Mouse (Mus musculus): ENCODE results near the gene Dhx34. TPM values are rescaled to one million over a fixed set of nuclear protein-coding genes. Genes with fewer than 3 reads are reported as not detected.
"Not testable (repeated sequence)": the region's sequence is repeated elsewhere in the genome, so short reads cannot be mapped to it uniquely, and the experiment has no call there.

Gene Dhx34
- total and polyA plus RNA-seq, 2 experiments from 2014 or later: 6.1 to 19.8 TPM

DNA sequence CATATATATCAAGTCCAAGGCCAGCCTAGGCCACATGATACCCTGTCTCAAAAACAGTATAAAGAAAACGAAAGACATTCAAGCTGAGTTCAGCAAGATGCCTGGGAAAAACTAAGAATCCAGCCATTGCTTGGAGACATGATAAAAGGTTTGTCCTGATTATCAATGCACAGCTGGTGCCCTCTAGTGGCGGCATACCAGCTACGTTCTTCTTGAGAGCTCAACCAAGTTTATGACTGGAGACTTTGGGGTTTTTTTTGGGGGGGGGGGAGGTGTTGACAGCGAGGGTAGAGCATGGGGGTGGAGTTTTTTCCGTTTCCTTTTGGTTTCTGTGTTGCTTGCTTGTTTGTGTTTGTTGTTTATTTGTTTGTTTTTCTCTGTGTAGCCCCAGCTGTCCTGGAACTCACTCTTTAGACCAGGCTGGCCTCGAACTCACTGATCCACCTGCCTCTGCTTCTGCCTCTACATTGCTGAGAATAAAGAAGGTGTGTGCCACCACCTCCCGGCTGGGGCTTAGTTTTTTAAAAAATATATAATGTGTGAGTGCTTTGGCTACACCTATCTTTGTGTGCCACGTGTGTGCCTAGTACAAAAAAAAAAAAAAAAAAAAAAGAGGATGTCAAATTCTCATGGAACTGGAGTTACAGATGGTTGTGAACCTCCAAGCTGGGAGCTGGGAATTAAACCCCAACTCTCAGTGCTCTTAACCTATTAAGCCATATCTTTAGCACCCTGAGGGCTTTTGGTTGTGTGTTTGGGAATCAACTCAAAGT lies 41.4 kb upstream of the Dhx34 start:
- Histone ChIP-seq H3K9ac (replicated peaks; ENCODE audit: low read depth, low read length) (no peak overlapping the region), H3K36me3 (replicated peaks; ENCODE audit: control insufficient read depth, insufficient read depth, low read length) (no peaks in the 10 kb centered on the region), H3K27ac (ENCODE audit: low read depth) (no peak overlapping the region), H3K27me3 (ENCODE audit: control insufficient read depth, insufficient read depth, low read length) (no peaks in the 10 kb centered on the region), H3K4me2 (ENCODE audit: low read depth, low read length) (no peak overlapping the region), H3K4me1 (ENCODE audit: control insufficient read depth, insufficient read depth) (no peaks in the 10 kb centered on the region), H3K9me3 (replicated peaks; ENCODE audit: control insufficient read depth, low read length) (no peaks in the 10 kb centered on the region), H3K4me3 (ENCODE audit: low read depth, low read length) (no peak overlapping the region)
- whole genome bisulfite sequencing: 26% methylated on average over 8 of the region's 8 CpGs
- TF ChIP-seq EP300 (IDR thresholded peaks at IDR 0.05; ENCODE audit: low read depth) (no peak), CTCF (IDR thresholded peaks at IDR 0.05; ENCODE audit: low read depth) (peak; percentile 77)
- ATAC-seq (ENCODE audit: insufficient read depth, low read depth) (no peak), DNase-seq (ENCODE audit: low spot score) (peak; percentile 41)

GRCm38 (mm10) chr7:16261097-16261496 lies 39.3 kb upstream of the Dhx34 start:
- WGBS: 62% methylated on average over 1 of the region's 1 CpGs
- TF ChIP-seq CTCF (IDR thresholded peaks at IDR 0.05; ENCODE audit: low read depth): no peak
- TF ChIP-seq EP300 (IDR thresholded peaks at IDR 0.05; ENCODE audit: low read depth): no peak

GRCm38 (mm10) chr7:16259110-16259590 lies 37.3 kb upstream of the Dhx34 start, which contains the start of gene C5ar1:
TSS of gene C5ar1 (minus strand) at chr7:16259540.
- no peak within 1 kb of the TSS for H3K4me2 ChIP-seq (ENCODE audit: low read depth, low read length)
- no peaks in the 10 kb centered on the region for H3K4me1 ChIP-seq (ENCODE audit: control insufficient read depth, insufficient read depth)
- no peaks in the 10 kb centered on the region for H3K36me3 ChIP-seq (replicated peaks; ENCODE audit: control insufficient read depth, insufficient read depth, low read length)
- TF ChIP-seq EP300 (IDR thresholded peaks at IDR 0.05; ENCODE audit: low read depth) (no peak), CTCF (IDR thresholded peaks at IDR 0.05; ENCODE audit: low read depth) (no peak)
- no peak within 1 kb of the TSS for H3K9ac ChIP-seq (replicated peaks; ENCODE audit: low read depth, low read length)
- no peaks in the 10 kb centered on the region for H3K27me3 ChIP-seq (ENCODE audit: control insufficient read depth, insufficient read depth, low read length)
- no peaks in the 10 kb centered on the region for H3K9me3 ChIP-seq (replicated peaks; ENCODE audit: control insufficient read depth, low read length)
- 78% methylated on average over 5 of the region's 5 CpGs for WGBS
- no peak within 1 kb of the TSS for H3K27ac ChIP-seq (ENCODE audit: low read depth)
- no peak for DNase-seq (ENCODE audit: low spot score)
- ATAC-seq (ENCODE audit: insufficient read depth, low read depth): no peak
- H3K4me3 ChIP-seq (ENCODE audit: low read depth, low read length): no peak within 1 kb of the TSS

More at GRCm38 (mm10) chr7:16261097-16261496, 39.3 kb upstream of the Dhx34 start:
- Histone ChIP-seq H3K36me3 (replicated peaks; ENCODE audit: control insufficient read depth, insufficient read depth, low read length) (no peaks in the 10 kb centered on the region), H3K9ac (replicated peaks; ENCODE audit: low read depth, low read length) (no peak overlapping the region), H3K27me3 (ENCODE audit: control insufficient read depth, insufficient read depth, low read length) (no peaks in the 10 kb centered on the region), H3K4me3 (ENCODE audit: low read depth, low read length) (no peak overlapping the region), H3K9me3 (replicated peaks; ENCODE audit: control insufficient read depth, low read length) (no peaks in the 10 kb centered on the region), H3K4me2 (ENCODE audit: low read depth, low read length) (no peak overlapping the region), H3K4me1 (ENCODE audit: control insufficient read depth, insufficient read depth) (no peaks in the 10 kb centered on the region), H3K27ac (ENCODE audit: low read depth) (no peak overlapping the region)
- DNase-seq (ENCODE audit: low spot score): no peak
- ATAC-seq (ENCODE audit: insufficient read depth, low read depth): no peak

- TF ChIP-seq CTCF (IDR thresholded peaks at IDR 0.05; ENCODE audit: low read depth): no peak
- no peak for TF ChIP-seq EP300 (IDR thresholded peaks at IDR 0.05; ENCODE audit: low read depth)
- no peak overlapping the region for H3K4me2 ChIP-seq (ENCODE audit: low read depth, low read length)
- no peak overlapping the region for H3K27ac ChIP-seq (ENCODE audit: low read depth)
- ATAC-seq (ENCODE audit: insufficient read depth, low read depth): no peak
- H3K36me3 ChIP-seq (replicated peaks; ENCODE audit: control insufficient read depth, insufficient read depth, low read length): no peaks in the 10 kb centered on the region
- no peaks in the 10 kb centered on the region for H3K4me1 ChIP-seq (ENCODE audit: control insufficient read depth, insufficient read depth)
- H3K9ac ChIP-seq (replicated peaks; ENCODE audit: low read depth, low read length): no peak overlapping the region
- no peaks in the 10 kb centered on the region for H3K27me3 ChIP-seq (ENCODE audit: control insufficient read depth, insufficient read depth, low read length)
- no peak for DNase-seq (ENCODE audit: low spot score)
- H3K9me3 ChIP-seq (replicated peaks; ENCODE audit: control insufficient read depth, low read length): no peaks in the 10 kb centered on the region
- H3K4me3 ChIP-seq (ENCODE audit: low read depth, low read length): no peak overlapping the region
- WGBS: 78% methylated on average over 11 of the region's 11 CpGs
Measured at GRCm38 (mm10) chr7:16257830-16258229, 36.0 kb upstream of the Dhx34 start.

DNA sequence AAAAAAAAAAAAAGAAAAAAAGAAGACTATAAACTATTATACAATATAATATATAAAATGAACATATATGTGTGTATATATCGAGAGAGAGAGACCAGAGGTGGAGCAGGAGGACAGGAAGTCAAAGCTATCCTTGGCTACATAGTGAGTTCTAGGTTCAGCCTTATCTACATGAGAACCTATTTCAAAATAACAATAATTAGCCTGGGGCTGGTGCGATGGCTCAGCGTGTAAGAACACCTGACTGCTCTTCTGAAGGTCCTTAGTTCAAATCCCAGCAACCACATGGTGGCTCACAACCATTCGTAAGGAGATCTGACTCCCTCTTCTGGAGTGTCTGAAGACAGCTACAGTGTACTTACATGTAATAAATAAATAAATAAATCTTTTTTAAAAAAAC lies 34.1 kb upstream of the Dhx34 start:
- not testable (repeated sequence) for H3K9me3 ChIP-seq (replicated peaks; ENCODE audit: control insufficient read depth, low read length); ATAC-seq (ENCODE audit: insufficient read depth, low read depth); H3K27me3 ChIP-seq (ENCODE audit: control insufficient read depth, insufficient read depth, low read length); H3K27ac ChIP-seq (ENCODE audit: low read depth); DNase-seq (ENCODE audit: low spot score); H3K9ac ChIP-seq (replicated peaks; ENCODE audit: low read depth, low read length); H3K4me3 ChIP-seq (ENCODE audit: low read depth, low read length); H3K4me1 ChIP-seq (ENCODE audit: control insufficient read depth, insufficient read depth); H3K4me2 ChIP-seq (ENCODE audit: low read depth, low read length); H3K36me3 ChIP-seq (replicated peaks; ENCODE audit: control insufficient read depth, insufficient read depth, low read length)
- WGBS: 69% methylated on average over 4 of the region's 4 CpGs

GRCm38 (mm10) chr7:16254195-16254594 lies 32.4 kb upstream of the Dhx34 start:
- ATAC-seq (ENCODE audit: insufficient read depth, low read depth): no peak
- H3K9me3 ChIP-seq (replicated peaks; ENCODE audit: control insufficient read depth, low read length): no peaks in the 10 kb centered on the region

More at GRCm38 (mm10) chr7:16254195-16254594, 32.4 kb upstream of the Dhx34 start:
- Histone ChIP-seq H3K27me3 (ENCODE audit: control insufficient read depth, insufficient read depth, low read length) (no peaks in the 10 kb centered on the region), H3K4me2 (ENCODE audit: low read depth, low read length) (no peak overlapping the region), H3K27ac (ENCODE audit: low read depth) (no peak overlapping the region), H3K36me3 (replicated peaks; ENCODE audit: control insufficient read depth, insufficient read depth, low read length) (no peaks in the 10 kb centered on the region), H3K4me1 (ENCODE audit: control insufficient read depth, insufficient read depth) (no peaks in the 10 kb centered on the region), H3K9ac (replicated peaks; ENCODE audit: low read depth, low read length) (no peak overlapping the region), H3K4me3 (ENCODE audit: low read depth, low read length) (no peak overlapping the region)
- WGBS: 32% methylated on average over 4 of the region's 4 CpGs
- TF ChIP-seq EP300 (IDR thresholded peaks at IDR 0.05; ENCODE audit: low read depth): no peak
- no peak for TF ChIP-seq CTCF (IDR thresholded peaks at IDR 0.05; ENCODE audit: low read depth)
- no peak for DNase-seq (ENCODE audit: low spot score)
